Mouse (Mus musculus) midbrain, postnatal 0 days (tissue): ENCODE measurements around the gene Iffo1. TPM values are rescaled to one million over a fixed set of nuclear protein-coding genes. Genes with fewer than 3 reads are reported as not detected.
A peak's percentile ranks its signal among the peaks of the same experiment; 100 is the strongest.

Experiments
- ATAC-seq: fragments of 200-750 bp; cut with Nextera tagmentation; 2 replicates; pipeline ENCODE4 v1.8.0; 2017; ENCODE audit warnings: moderate number of reproducible peaks, mild to moderate bottlenecking, moderate TSS enrichment, moderate library complexity; ENCODE audit not compliant: low FRiP score
- DNase-seq: peaks from one replicate; pipeline ENCODE4 v3.0.0-alpha.2; 2015; ENCODE audit warnings: low spot score
- H3K27ac ChIP-seq: fragments of 300-500 bp; sonication (generic); 2 replicates; pipeline ENCODE4 v1.5.1; 2014; ENCODE audit warnings: low read depth, mild to moderate bottlenecking, low read length, mixed read lengths
- H3K27me3 ChIP-seq: fragments of 300-500 bp; sonication (generic); 2 replicates; pipeline ENCODE4 v1.6.1; 2014; ENCODE audit warnings: low read length, control low read depth, mixed read lengths; ENCODE audit not compliant: insufficient read depth
- H3K36me3 ChIP-seq: fragments of 300-500 bp; sonication (generic); 2 replicates; pipeline ENCODE4 v1.6.1; 2014; ENCODE audit warnings: low read length, control low read depth, mixed read lengths; ENCODE audit not compliant: insufficient read depth
- H3K4me1 ChIP-seq: fragments of 300-500 bp; sonication (generic); 2 replicates; pipeline ENCODE4 v1.6.1; 2014; ENCODE audit warnings: mild to moderate bottlenecking, control low read depth, antibody characterized with exemption, low read length, mixed read lengths; ENCODE audit not compliant: insufficient read depth
- H3K4me2 ChIP-seq: fragments of 300-500 bp; sonication (generic); 2 replicates; pipeline ENCODE4 v1.6.1; 2014; ENCODE audit warnings: low read depth, mild to moderate bottlenecking, low read length, mixed read lengths; ENCODE audit not compliant: poor library complexity, severe bottlenecking
- H3K4me3 ChIP-seq: fragments of 300-500 bp; sonication (generic); 2 replicates; pipeline ENCODE4 v1.5.1; 2014; ENCODE audit warnings: low read depth, mild to moderate bottlenecking, low read length, moderate library complexity
- H3K9ac ChIP-seq: fragments of 300-500 bp; sonication (generic); replicated peaks from 2 replicates; pipeline ENCODE4 v1.6.1; 2014; ENCODE audit warnings: mild to moderate bottlenecking, low read length, moderate library complexity, mixed read lengths; ENCODE audit not compliant: poor library complexity, severe bottlenecking
- H3K9me3 ChIP-seq: fragments of 300-500 bp; sonication (generic); 2 replicates; pipeline ENCODE4 v1.6.1; 2016; ENCODE audit warnings: low read length, control low read depth
- CTCF ChIP-seq: IDR thresholded peaks from 2 replicates; pipeline ENCODE4 v1.5.1; 2016; ENCODE audit warnings: antibody characterized with exemption, mild to moderate bottlenecking
- WGBS: fragments of 180-500 bp; shearing (Covaris S2); extraction: QIAGEN DNeasy Blood & Tissue Kit; methylation state at CpG from one replicate; pipeline ENCODE4 v1.1.7; 2014; 5-methylcytosine and 5-hydroxymethylcytosine counted together
- polyA plus RNA-seq: library from polyadenylated mRNA; unstranded; fragments of >200 nt; fragmentation: Nextera tagmentation; extraction: Ambion mirVana; gene quantifications from 2 replicates; pipeline ENCODE4 v1.2.1, GENCODE M21; 2015
- total RNA-seq: library from RNA; depleted of rRNA; stranded (reverse); fragments of >200 nt; gene quantifications from 2 replicates; pipeline ENCODE4 v1.2.3, GENCODE M21; 2014

The Iffo1 gene
- total and polyA plus RNA-seq, 2 experiments from 2014 or later: 20.4 to 33.9 TPM

- no peak for ATAC-seq
- no peak overlapping the region for H3K9ac ChIP-seq
- H3K4me3 ChIP-seq: no peak overlapping the region
- no peak for TF ChIP-seq CTCF
- H3K9me3 ChIP-seq: no peaks in the 10 kb centered on the region
- H3K4me2 ChIP-seq: no peak overlapping the region
- H3K27ac ChIP-seq: no peak overlapping the region
- 80% methylated on average over 3 of the region's 3 CpGs for WGBS
- no peaks in the 10 kb centered on the region for H3K27me3 ChIP-seq
- peaks cover 19% of the 10 kb centered on the region; the same call in 1 of the 2 replicates for H3K4me1 ChIP-seq
- H3K36me3 ChIP-seq: peaks cover 41% of the 10 kb centered on the region
- DNase-seq: no peak
Measured at GRCm38 (mm10) chr6:125143128-125143527, 1.9 kb upstream of the Iffo1 start.

- peaks cover 35% of the 10 kb centered on the region for H3K36me3 ChIP-seq
- WGBS: 85% methylated on average over 9 of the region's 9 CpGs
Measured at GRCm38 (mm10) chr6:125143904-125144303, 1.1 kb upstream of the Iffo1 start.

GRCm38 (mm10) chr6:125145479-125145951, 474 bp downstream of the Iffo1 start:
- ATAC-seq (peak; percentile 76), DNase-seq (peak; percentile 34)
- no peak for TF ChIP-seq CTCF
- Histone ChIP-seq H3K9me3 (no peaks in the 10 kb centered on the region), H3K4me2 (peak overlapping the region; percentile 98), H3K27me3 (no peaks in the 10 kb centered on the region), H3K9ac (peak overlapping the region; percentile 95), H3K27ac (peak overlapping the region; percentile 89), H3K4me3 (peak overlapping the region; percentile 77), H3K36me3 (peaks cover 19% of the 10 kb centered on the region), H3K4me1 (peaks cover 25% of the 10 kb centered on the region; the same call in 1 of the 2 replicates)
- WGBS: 1% methylated on average over 32 of the region's 35 CpGs

More at GRCm38 (mm10) chr6:125143904-125144303, 1.1 kb upstream of the Iffo1 start:
- Histone ChIP-seq H3K4me2 (no peak overlapping the region), H3K4me3 (no peak overlapping the region), H3K9ac (no peak overlapping the region), H3K27me3 (no peaks in the 10 kb centered on the region), H3K4me1 (peaks cover 25% of the 10 kb centered on the region; the same call in 1 of the 2 replicates), H3K9me3 (no peaks in the 10 kb centered on the region), H3K27ac (no peak overlapping the region)
- ATAC-seq (no peak), DNase-seq (no peak)
- no peak for TF ChIP-seq CTCF

- H3K4me2 ChIP-seq: peak overlapping the region; percentile 98
- H3K27ac ChIP-seq: peak overlapping the region; percentile 89
- no peak for TF ChIP-seq CTCF
- H3K4me1 ChIP-seq: peaks cover 25% of the 10 kb centered on the region; the same call in 1 of the 2 replicates
- ATAC-seq (no peak), DNase-seq (no peak)
- peak overlapping the region; percentile 77 for H3K4me3 ChIP-seq
- H3K36me3 ChIP-seq: peaks cover 13% of the 10 kb centered on the region
- H3K27me3 ChIP-seq: no peaks in the 10 kb centered on the region
- 45% methylated on average over 7 of the region's 7 CpGs for WGBS
- H3K9ac ChIP-seq: peak overlapping the region; percentile 95
- no peaks in the 10 kb centered on the region for H3K9me3 ChIP-seq
Measured at GRCm38 (mm10) chr6:125146148-125146547, 1.1 kb downstream of the Iffo1 start.

- no peaks in the 10 kb centered on the region for H3K9me3 ChIP-seq
- no peaks in the 10 kb centered on the region for H3K27me3 ChIP-seq
- TF ChIP-seq CTCF: no peak
- no peak overlapping the region for H3K27ac ChIP-seq
- H3K9ac ChIP-seq: peak overlapping the region; percentile 95; the same call in 1 of the 2 replicates
- H3K4me3 ChIP-seq: peak overlapping the region; percentile 77; the same call in 1 of the 2 replicates
- ATAC-seq (no peak), DNase-seq (peak; percentile 53)
- peak overlapping the region; percentile 98 for H3K4me2 ChIP-seq
- H3K4me1 ChIP-seq: peaks cover 25% of the 10 kb centered on the region; the same call in 1 of the 2 replicates
- WGBS: 71% methylated on average over 4 of the region's 4 CpGs
- 0 out of 2 replicates have a peak, but pooled peaks cover 7% of the 10 kb centered on the region for H3K36me3 ChIP-seq
Measured at GRCm38 (mm10) chr6:125146797-125147196, 1.8 kb downstream of the Iffo1 start.

GRCm38 (mm10) chr6:125147329-125147728, 2.3 kb downstream of the Iffo1 start:
- H3K27me3 ChIP-seq: no peaks in the 10 kb centered on the region
- 54% methylated on average over 10 of the region's 10 CpGs for WGBS
- no peaks in the 10 kb centered on the region for H3K9me3 ChIP-seq
- no peak for TF ChIP-seq CTCF
- no peak overlapping the region for H3K27ac ChIP-seq
- H3K4me1 ChIP-seq: peaks cover 25% of the 10 kb centered on the region; the same call in 1 of the 2 replicates
- peak overlapping the region; percentile 98 for H3K4me2 ChIP-seq
- ATAC-seq (no peak), DNase-seq (no peak)
- peak overlapping the region; percentile 5; the same call in 1 of the 2 replicates for H3K4me3 ChIP-seq
- peaks cover 7% of the 10 kb centered on the region for H3K36me3 ChIP-seq
- H3K9ac ChIP-seq: peak overlapping the region; percentile 95; the same call in 1 of the 2 replicates
